Mouse (Mus musculus): Measurements from ENCODE around the gene Cdhr2. TPM values are rescaled to one million over a fixed set of nuclear protein-coding genes. Genes with fewer than 3 reads are reported as not detected.

Gene Cdhr2
- polyA plus RNA-seq, 1 experiment from 2014 or later, result 7.4 TPM

- no peaks in the 10 kb centered on the region for H3K4me1 ChIP-seq (replicated peaks; ENCODE audit: control insufficient read depth, insufficient read depth, low read length)
- no peak overlapping the region for H3K27ac ChIP-seq (ENCODE audit: low read depth, low read length)
- WGBS, result 3% methylated on average over 66 of the region's 87 CpGs
- H3K27me3 ChIP-seq (replicated peaks; ENCODE audit: control insufficient read depth, insufficient read depth, low read length), result peaks cover 55% of the 10 kb centered on the region
- no peaks in the 10 kb centered on the region for H3K36me3 ChIP-seq (ENCODE audit: control insufficient read depth, insufficient read depth, low read length)
- ATAC-seq (replicated peaks; ENCODE audit: low FRiP score) (no peak), DNase-seq (ENCODE audit: low spot score) (peak; percentile 39)
- H3K4me2 ChIP-seq, result peak overlapping the region; percentile 61
- H3K9ac ChIP-seq (ENCODE audit: low read depth, low read length), result no peak overlapping the region
- H3K4me3 ChIP-seq (ENCODE audit: low read depth, low read length), result peak overlapping the region; percentile 38
- H3K9me3 ChIP-seq (ENCODE audit: control insufficient read depth, low read length), result no peaks in the 10 kb centered on the region
Observed at GRCm38 (mm10) chr13:54737488-54738212, 36.4 kb downstream of the Cdhr2 start.

GRCm38 (mm10) chr13:54738213-54738601, 36.9 kb downstream of the Cdhr2 start:
- ATAC-seq (replicated peaks; ENCODE audit: low FRiP score) (no peak), DNase-seq (ENCODE audit: low spot score) (no peak)
- no peaks in the 10 kb centered on the region for H3K36me3 ChIP-seq (ENCODE audit: control insufficient read depth, insufficient read depth, low read length)
- no peak overlapping the region for H3K27ac ChIP-seq (ENCODE audit: low read depth, low read length)
- no peaks in the 10 kb centered on the region for H3K9me3 ChIP-seq (ENCODE audit: control insufficient read depth, low read length)
- WGBS, result 4% methylated on average over 34 of the region's 34 CpGs
- no peaks in the 10 kb centered on the region for H3K4me1 ChIP-seq (replicated peaks; ENCODE audit: control insufficient read depth, insufficient read depth, low read length)
- peak overlapping the region; percentile 38 for H3K4me3 ChIP-seq (ENCODE audit: low read depth, low read length)
- H3K9ac ChIP-seq (ENCODE audit: low read depth, low read length), result no peak overlapping the region
- peak overlapping the region; percentile 61 for H3K4me2 ChIP-seq
- peaks cover 55% of the 10 kb centered on the region for H3K27me3 ChIP-seq (replicated peaks; ENCODE audit: control insufficient read depth, insufficient read depth, low read length)

- Histone ChIP-seq H3K27me3 (replicated peaks; ENCODE audit: control insufficient read depth, insufficient read depth, low read length) (peaks cover 38% of the 10 kb centered on the region), H3K4me1 (replicated peaks; ENCODE audit: control insufficient read depth, insufficient read depth, low read length) (no peaks in the 10 kb centered on the region; the same call in 1 of the 2 replicates), H3K9me3 (ENCODE audit: control insufficient read depth, low read length) (no peaks in the 10 kb centered on the region), H3K4me3 (ENCODE audit: low read depth, low read length) (no peak overlapping the region), H3K4me2 (no peak overlapping the region), H3K27ac (ENCODE audit: low read depth, low read length) (no peak overlapping the region), H3K36me3 (ENCODE audit: control insufficient read depth, insufficient read depth, low read length) (no peaks in the 10 kb centered on the region), H3K9ac (ENCODE audit: low read depth, low read length) (no peak overlapping the region)
- no peak for DNase-seq (ENCODE audit: low spot score)
- no peak for ATAC-seq (replicated peaks; ENCODE audit: low FRiP score)
- WGBS, result 39% methylated on average over 6 of the region's 6 CpGs
Observed at GRCm38 (mm10) chr13:54746110-54746509, 44.8 kb downstream of the Cdhr2 start.

GRCm38 (mm10) chr13:54746896-54747295, 45.6 kb downstream of the Cdhr2 start:
- WGBS, result 45% methylated on average over 10 of the region's 10 CpGs
- Histone ChIP-seq H3K4me3 (ENCODE audit: low read depth, low read length) (no peak overlapping the region), H3K9me3 (ENCODE audit: control insufficient read depth, low read length) (no peaks in the 10 kb centered on the region), H3K27ac (ENCODE audit: low read depth, low read length) (no peak overlapping the region), H3K36me3 (ENCODE audit: control insufficient read depth, insufficient read depth, low read length) (no peaks in the 10 kb centered on the region), H3K4me1 (replicated peaks; ENCODE audit: control insufficient read depth, insufficient read depth, low read length) (no peaks in the 10 kb centered on the region; the same call in 1 of the 2 replicates), H3K9ac (ENCODE audit: low read depth, low read length) (no peak overlapping the region), H3K27me3 (replicated peaks; ENCODE audit: control insufficient read depth, insufficient read depth, low read length) (peaks cover 45% of the 10 kb centered on the region), H3K4me2 (no peak overlapping the region)
- DNase-seq (ENCODE audit: low spot score) (no peak), ATAC-seq (replicated peaks; ENCODE audit: low FRiP score) (no peak)

DNA sequence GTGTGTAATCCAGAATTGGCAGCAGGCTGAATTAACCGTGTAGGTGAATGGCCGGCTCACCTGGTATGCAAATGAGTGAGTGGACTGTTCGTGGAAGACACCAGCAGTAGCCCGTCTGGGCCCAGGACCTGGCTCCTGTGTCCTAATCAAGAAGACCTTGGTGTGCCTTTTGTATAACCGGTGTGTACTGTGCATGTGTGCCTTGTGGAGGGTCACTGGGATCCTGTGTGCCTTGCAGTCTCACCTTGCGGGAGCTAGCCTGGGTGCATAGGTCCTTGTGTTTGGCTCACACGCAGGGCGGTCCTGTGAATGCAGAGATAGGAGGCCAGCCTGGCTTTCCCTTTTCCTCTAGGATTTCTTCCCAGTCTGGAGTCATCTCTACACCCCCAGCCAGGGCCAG, 46.9 kb downstream of the Cdhr2 start:
- Histone ChIP-seq H3K27ac (ENCODE audit: low read depth, low read length) (no peak overlapping the region), H3K9me3 (ENCODE audit: control insufficient read depth, low read length) (no peaks in the 10 kb centered on the region), H3K4me2 (no peak overlapping the region), H3K9ac (ENCODE audit: low read depth, low read length) (no peak overlapping the region), H3K27me3 (replicated peaks; ENCODE audit: control insufficient read depth, insufficient read depth, low read length) (peaks cover 49% of the 10 kb centered on the region), H3K4me3 (ENCODE audit: low read depth, low read length) (no peak overlapping the region), H3K36me3 (ENCODE audit: control insufficient read depth, insufficient read depth, low read length) (no peaks in the 10 kb centered on the region), H3K4me1 (replicated peaks; ENCODE audit: control insufficient read depth, insufficient read depth, low read length) (no peaks in the 10 kb centered on the region; the same call in 1 of the 2 replicates)
- WGBS, result 76% methylated on average over 8 of the region's 8 CpGs
- no peak for ATAC-seq (replicated peaks; ENCODE audit: low FRiP score)
- no peak for DNase-seq (ENCODE audit: low spot score)

- Histone ChIP-seq H3K27me3 (replicated peaks; ENCODE audit: control insufficient read depth, insufficient read depth, low read length) (peaks cover 49% of the 10 kb centered on the region), H3K9me3 (ENCODE audit: control insufficient read depth, low read length) (no peaks in the 10 kb centered on the region), H3K9ac (ENCODE audit: low read depth, low read length) (no peak overlapping the region), H3K4me1 (replicated peaks; ENCODE audit: control insufficient read depth, insufficient read depth, low read length) (no peaks in the 10 kb centered on the region; the same call in 1 of the 2 replicates), H3K36me3 (ENCODE audit: control insufficient read depth, insufficient read depth, low read length) (no peaks in the 10 kb centered on the region), H3K4me2 (peak overlapping the region; percentile 80; the same call in 1 of the 2 replicates), H3K4me3 (ENCODE audit: low read depth, low read length) (peak overlapping the region; percentile 59; the same call in 1 of the 2 replicates), H3K27ac (ENCODE audit: low read depth, low read length) (no peak overlapping the region)
- no peak for ATAC-seq (replicated peaks; ENCODE audit: low FRiP score)
- WGBS, result 59% methylated on average over 10 of the region's 10 CpGs
- DNase-seq (ENCODE audit: low spot score), result no peak
Observed at GRCm38 (mm10) chr13:54748721-54749060, 47.4 kb downstream of the Cdhr2 start.

DNA sequence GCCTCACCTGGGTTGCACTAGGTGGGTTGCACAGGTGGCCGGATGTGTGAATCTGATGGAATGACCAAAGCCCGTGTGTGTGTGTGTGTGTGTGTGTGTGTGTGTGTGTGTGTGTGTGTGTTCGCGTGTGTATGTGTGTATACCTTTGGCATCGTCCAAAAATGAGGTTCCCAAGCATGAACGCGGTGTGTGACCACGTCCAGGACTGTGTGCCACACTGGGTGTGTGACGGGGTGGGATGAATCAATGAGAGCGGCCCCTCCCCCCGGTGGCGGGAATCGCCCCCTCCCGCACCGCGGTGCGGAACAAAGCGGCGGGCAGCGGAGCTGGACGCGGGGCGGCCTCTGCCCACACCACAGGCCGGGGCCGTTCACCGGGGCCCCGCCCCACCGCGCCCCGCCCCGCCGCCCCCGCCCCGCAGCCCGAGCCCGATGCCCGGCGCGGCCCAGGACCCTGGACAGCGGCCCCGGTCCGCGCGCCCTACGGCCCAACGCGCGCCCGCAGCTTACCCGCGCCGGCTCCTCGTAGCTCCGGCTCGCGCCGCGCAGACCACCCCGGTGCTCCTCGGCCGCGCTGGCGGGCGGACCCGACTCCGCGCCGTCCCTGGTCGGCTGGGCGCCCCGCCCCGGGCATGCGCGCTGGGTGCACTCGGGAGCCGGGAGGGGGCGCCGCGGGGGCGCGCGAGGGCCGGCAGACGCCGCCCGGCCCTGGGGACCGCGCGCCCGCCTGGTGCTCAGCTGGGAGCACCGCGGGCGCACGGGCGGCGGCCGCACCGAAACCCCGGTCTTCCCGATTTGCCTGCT, 48.0 kb downstream of the Cdhr2 start:
- H3K9ac ChIP-seq (ENCODE audit: low read depth, low read length), result no peak overlapping the region
- peaks cover 52% of the 10 kb centered on the region for H3K27me3 ChIP-seq (replicated peaks; ENCODE audit: control insufficient read depth, insufficient read depth, low read length)
- peak overlapping the region; percentile 80 for H3K4me2 ChIP-seq
- H3K4me1 ChIP-seq (replicated peaks; ENCODE audit: control insufficient read depth, insufficient read depth, low read length), result no peaks in the 10 kb centered on the region; the same call in 1 of the 2 replicates
- peak overlapping the region; percentile 59 for H3K4me3 ChIP-seq (ENCODE audit: low read depth, low read length)
- H3K27ac ChIP-seq (ENCODE audit: low read depth, low read length), result no peak overlapping the region
- ATAC-seq (replicated peaks; ENCODE audit: low FRiP score) (peak; percentile 41; the same call in 1 of the 2 replicates), DNase-seq (ENCODE audit: low spot score) (peak; percentile 52)
- H3K9me3 ChIP-seq (ENCODE audit: control insufficient read depth, low read length), result no peaks in the 10 kb centered on the region
- no peaks in the 10 kb centered on the region for H3K36me3 ChIP-seq (ENCODE audit: control insufficient read depth, insufficient read depth, low read length)
- WGBS, result 4% methylated on average over 65 of the region's 100 CpGs

DNA sequence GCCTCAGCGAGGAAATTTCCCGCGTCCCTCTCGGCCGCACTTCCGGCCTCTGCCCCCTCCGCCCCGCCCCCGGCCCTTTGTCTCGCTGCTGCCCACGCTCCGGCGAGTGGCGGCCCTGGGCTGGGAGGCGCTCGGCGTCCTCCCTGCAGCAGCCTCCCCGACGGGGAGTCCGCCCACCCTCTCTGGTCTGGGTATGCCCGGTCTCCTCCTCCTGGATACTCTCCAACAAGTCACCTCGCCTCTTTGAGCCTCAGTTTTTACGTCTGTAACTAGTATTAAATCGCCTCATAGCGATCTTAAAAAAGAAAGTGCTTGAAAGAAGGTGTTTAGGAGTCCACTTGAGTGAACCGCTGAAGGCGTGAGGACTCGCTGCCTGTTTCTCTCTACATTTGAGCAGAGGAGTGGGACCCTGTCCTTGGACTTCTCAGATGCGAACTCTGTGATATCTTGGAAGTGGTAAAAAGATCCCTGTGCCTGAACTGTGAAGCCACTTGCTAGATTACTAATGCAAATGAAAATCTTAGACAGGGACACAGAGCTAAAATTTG, 48.7 kb downstream of the Cdhr2 start, which contains the start of gene Gprin1:
Gene Gprin1, minus strand, starts transcription at position 11 of the 548 bp plus-strand sequence.
- H3K27ac ChIP-seq (ENCODE audit: low read depth, low read length), result no peak within 1 kb of the TSS
- no peak for ATAC-seq (replicated peaks; ENCODE audit: low FRiP score)
- H3K4me1 ChIP-seq (replicated peaks; ENCODE audit: control insufficient read depth, insufficient read depth, low read length), result no peaks in the 10 kb centered on the region; the same call in 1 of the 2 replicates
- peak within 1 kb of the TSS; percentile 80 for H3K4me2 ChIP-seq
- no peak for DNase-seq (ENCODE audit: low spot score)
- no peaks in the 10 kb centered on the region for H3K9me3 ChIP-seq (ENCODE audit: control insufficient read depth, low read length)
- 5% methylated on average over 29 of the region's 29 CpGs for WGBS
- H3K9ac ChIP-seq (ENCODE audit: low read depth, low read length), result no peak within 1 kb of the TSS
- H3K27me3 ChIP-seq (replicated peaks; ENCODE audit: control insufficient read depth, insufficient read depth, low read length), result peaks cover 53% of the 10 kb centered on the region
- peak within 1 kb of the TSS; percentile 59 for H3K4me3 ChIP-seq (ENCODE audit: low read depth, low read length)
- H3K36me3 ChIP-seq (ENCODE audit: control insufficient read depth, insufficient read depth, low read length), result no peaks in the 10 kb centered on the region

Measured in liver, embryonic 11.5 days (tissue).